Mouse (Mus musculus) midbrain, postnatal 0 days (tissue): ENCODE measurements around the gene Kcnh6. TPM values are rescaled to one million over a fixed set of nuclear protein-coding genes. Genes with fewer than 3 reads are reported as not detected.
A peak's percentile ranks its signal among the peaks of the same experiment; 100 is the strongest.

Experiments
- ATAC-seq: fragments of 200-750 bp; cut with Nextera tagmentation; 2 replicates; pipeline ENCODE4 v1.8.0; 2017; ENCODE audit warnings: moderate number of reproducible peaks, mild to moderate bottlenecking, moderate TSS enrichment, moderate library complexity; ENCODE audit not compliant: low FRiP score
- DNase-seq: peaks from one replicate; pipeline ENCODE4 v3.0.0-alpha.2; 2015; ENCODE audit warnings: low spot score
- H3K27ac ChIP-seq: fragments of 300-500 bp; sonication (generic); 2 replicates; pipeline ENCODE4 v1.5.1; 2014; ENCODE audit warnings: low read depth, mild to moderate bottlenecking, low read length, mixed read lengths
- H3K27me3 ChIP-seq: fragments of 300-500 bp; sonication (generic); 2 replicates; pipeline ENCODE4 v1.6.1; 2014; ENCODE audit warnings: low read length, control low read depth, mixed read lengths; ENCODE audit not compliant: insufficient read depth
- H3K36me3 ChIP-seq: fragments of 300-500 bp; sonication (generic); 2 replicates; pipeline ENCODE4 v1.6.1; 2014; ENCODE audit warnings: low read length, control low read depth, mixed read lengths; ENCODE audit not compliant: insufficient read depth
- H3K4me1 ChIP-seq: fragments of 300-500 bp; sonication (generic); 2 replicates; pipeline ENCODE4 v1.6.1; 2014; ENCODE audit warnings: mild to moderate bottlenecking, control low read depth, antibody characterized with exemption, low read length, mixed read lengths; ENCODE audit not compliant: insufficient read depth
- H3K4me2 ChIP-seq: fragments of 300-500 bp; sonication (generic); 2 replicates; pipeline ENCODE4 v1.6.1; 2014; ENCODE audit warnings: low read depth, mild to moderate bottlenecking, low read length, mixed read lengths; ENCODE audit not compliant: poor library complexity, severe bottlenecking
- H3K4me3 ChIP-seq: fragments of 300-500 bp; sonication (generic); 2 replicates; pipeline ENCODE4 v1.5.1; 2014; ENCODE audit warnings: low read depth, mild to moderate bottlenecking, low read length, moderate library complexity
- H3K9ac ChIP-seq: fragments of 300-500 bp; sonication (generic); replicated peaks from 2 replicates; pipeline ENCODE4 v1.6.1; 2014; ENCODE audit warnings: mild to moderate bottlenecking, low read length, moderate library complexity, mixed read lengths; ENCODE audit not compliant: poor library complexity, severe bottlenecking
- H3K9me3 ChIP-seq: fragments of 300-500 bp; sonication (generic); 2 replicates; pipeline ENCODE4 v1.6.1; 2016; ENCODE audit warnings: low read length, control low read depth
- CTCF ChIP-seq: IDR thresholded peaks from 2 replicates; pipeline ENCODE4 v1.5.1; 2016; ENCODE audit warnings: antibody characterized with exemption, mild to moderate bottlenecking
- WGBS: fragments of 180-500 bp; shearing (Covaris S2); extraction: QIAGEN DNeasy Blood & Tissue Kit; methylation state at CpG from one replicate; pipeline ENCODE4 v1.1.7; 2014; 5-methylcytosine and 5-hydroxymethylcytosine counted together
- polyA plus RNA-seq: library from polyadenylated mRNA; unstranded; fragments of >200 nt; fragmentation: Nextera tagmentation; extraction: Ambion mirVana; gene quantifications from 2 replicates; pipeline ENCODE4 v1.2.1, GENCODE M21; 2015
- total RNA-seq: library from RNA; depleted of rRNA; stranded (reverse); fragments of >200 nt; gene quantifications from 2 replicates; pipeline ENCODE4 v1.2.3, GENCODE M21; 2014; rRNA removed

Gene Kcnh6
- total and polyA plus RNA-seq, 2 experiments from 2014 or later = 3.1 TPM

DNA sequence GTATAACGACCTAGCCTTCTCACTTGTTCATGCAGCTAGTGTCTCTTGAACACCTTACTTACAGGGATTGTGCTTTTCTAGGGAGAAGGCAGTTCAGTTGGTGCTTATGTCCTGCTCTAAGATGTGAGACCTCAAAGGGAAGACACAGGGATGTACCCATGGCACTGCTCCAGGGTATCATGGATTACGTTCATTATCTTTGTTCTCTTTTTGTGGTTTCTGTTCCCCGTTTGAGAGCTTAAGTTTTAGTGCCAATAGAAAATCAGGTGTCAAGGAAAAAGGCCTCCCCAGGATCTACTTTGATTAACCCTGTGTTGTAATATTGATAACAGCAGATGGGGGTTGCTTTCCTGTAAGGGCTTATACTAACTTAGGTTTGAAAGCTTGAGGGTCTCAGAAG, 65.8 kb downstream of the Kcnh6 start:
- ATAC-seq (no peak), DNase-seq (no peak)
- no peaks in the 10 kb centered on the region for H3K27me3 ChIP-seq
- H3K4me1 ChIP-seq = no peaks in the 10 kb centered on the region
- H3K9me3 ChIP-seq = no peaks in the 10 kb centered on the region
- no peak for TF ChIP-seq CTCF
- H3K9ac ChIP-seq = no peak overlapping the region
- 87% methylated on average over 3 of the region's 3 CpGs for WGBS
- no peak overlapping the region for H3K4me3 ChIP-seq
- H3K4me2 ChIP-seq = no peak overlapping the region
- no peak overlapping the region for H3K27ac ChIP-seq
- peaks cover 11% of the 10 kb centered on the region for H3K36me3 ChIP-seq

DNA sequence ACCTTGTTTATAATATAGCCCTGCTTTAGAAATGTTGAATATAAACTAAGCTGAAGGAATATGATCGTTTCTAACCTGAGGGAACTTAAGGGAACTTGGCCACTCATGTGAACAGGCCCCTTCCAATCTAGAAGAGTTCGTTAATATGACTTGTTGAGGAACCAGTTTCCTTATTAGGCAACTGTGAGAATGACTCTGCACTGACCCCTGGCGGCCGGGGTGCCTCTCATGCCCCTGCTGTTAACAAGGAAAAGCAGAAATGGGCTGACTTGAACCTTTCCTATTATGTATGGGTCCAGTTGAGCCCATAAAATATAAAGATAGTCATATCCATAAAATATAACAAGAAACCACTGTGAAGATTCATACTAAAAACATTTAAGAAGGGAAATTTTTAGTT, 68.4 kb downstream of the Kcnh6 start:
- 8% methylated on average over 4 of the region's 4 CpGs for WGBS
- no peak overlapping the region for H3K27ac ChIP-seq
- H3K9ac ChIP-seq = no peak overlapping the region
- no peak overlapping the region for H3K4me3 ChIP-seq
- ATAC-seq (no peak), DNase-seq (peak; percentile 60)
- peaks cover 11% of the 10 kb centered on the region for H3K36me3 ChIP-seq
- no peaks in the 10 kb centered on the region for H3K4me1 ChIP-seq
- TF ChIP-seq CTCF = peak; percentile 77
- no peaks in the 10 kb centered on the region for H3K9me3 ChIP-seq
- H3K27me3 ChIP-seq = no peaks in the 10 kb centered on the region
- H3K4me2 ChIP-seq = no peak overlapping the region

Other genes starting within 250 kb of the Kcnh6 start
- gene Cyb561, start 54.8 kb upstream of the Kcnh6 start, total RNA-seq = 64.2 and 69.7 TPM in 2 replicates
- 76.7 and 79.6 TPM in 2 replicates for gene Cyb561, start 54.8 kb upstream of the Kcnh6 start, polyA plus RNA-seq
- gene Ace, start 40.2 kb upstream of the Kcnh6 start, total RNA-seq = 25.1 and 27.0 TPM in 2 replicates
- 10.0 and 10.1 TPM in 2 replicates for gene Ace, start 40.2 kb upstream of the Kcnh6 start, polyA plus RNA-seq
- not detected in 2 replicates for gene Ace3, start 13.4 kb upstream of the Kcnh6 start, total RNA-seq
- 0.07 TPM in 1 of 2 replicates, not detected in the other for gene Ace3, start 13.4 kb upstream of the Kcnh6 start, polyA plus RNA-seq
- 313 and 343 TPM in 2 replicates for gene Dcaf7, start 28.7 kb downstream of the Kcnh6 start, total RNA-seq
- gene Dcaf7, start 28.7 kb downstream of the Kcnh6 start, polyA plus RNA-seq = 166 and 170 TPM in 2 replicates
- gene Taco1, start 57.9 kb downstream of the Kcnh6 start, total RNA-seq = 17.3 and 18.6 TPM in 2 replicates
- gene Taco1, start 57.9 kb downstream of the Kcnh6 start, polyA plus RNA-seq = 5.1 and 5.8 TPM in 2 replicates
- gene Map3k3, start 76.5 kb downstream of the Kcnh6 start, total RNA-seq = 26.0 and 26.4 TPM in 2 replicates
- 7.8 and 9.2 TPM in 2 replicates for gene Map3k3, start 76.5 kb downstream of the Kcnh6 start, polyA plus RNA-seq
- not detected in 2 replicates for gene Gm10840, start 152.7 kb downstream of the Kcnh6 start, total RNA-seq
- gene Gm10840, start 152.7 kb downstream of the Kcnh6 start, polyA plus RNA-seq = not detected in 2 replicates
- gene Limd2, start 152.7 kb downstream of the Kcnh6 start, total RNA-seq = 69.7 and 81.8 TPM in 2 replicates
- 122 and 141 TPM in 2 replicates for gene Limd2, start 152.7 kb downstream of the Kcnh6 start, polyA plus RNA-seq
- 26.9 and 31.2 TPM in 2 replicates for gene Strada, start 194.0 kb downstream of the Kcnh6 start, total RNA-seq
- gene Strada, start 194.0 kb downstream of the Kcnh6 start, polyA plus RNA-seq = 21.2 and 22.7 TPM in 2 replicates
- gene Ccdc47, start 208.2 kb downstream of the Kcnh6 start, total RNA-seq = 31.7 and 37.0 TPM in 2 replicates
- 88.8 and 94.9 TPM in 2 replicates for gene Ccdc47, start 208.2 kb downstream of the Kcnh6 start, polyA plus RNA-seq
- 39.7 and 61.7 TPM in 2 replicates for gene Ddx42, start 208.8 kb downstream of the Kcnh6 start, total RNA-seq
- 61.4 and 64.8 TPM in 2 replicates for gene Ddx42, start 208.8 kb downstream of the Kcnh6 start, polyA plus RNA-seq
- 34.5 and 46.9 TPM in 2 replicates for gene Ftsj3, start 248.0 kb downstream of the Kcnh6 start, total RNA-seq
- 27.5 and 27.9 TPM in 2 replicates for gene Ftsj3, start 248.0 kb downstream of the Kcnh6 start, polyA plus RNA-seq
- 76.1 and 88.4 TPM in 2 replicates for gene Psmc5, start 248.0 kb downstream of the Kcnh6 start, total RNA-seq
- 280 and 290 TPM in 2 replicates for gene Psmc5, start 248.0 kb downstream of the Kcnh6 start, polyA plus RNA-seq